Mouse (Mus musculus): Measurements from ENCODE around the gene Rbm24.

Gene Rbm24

DNA sequence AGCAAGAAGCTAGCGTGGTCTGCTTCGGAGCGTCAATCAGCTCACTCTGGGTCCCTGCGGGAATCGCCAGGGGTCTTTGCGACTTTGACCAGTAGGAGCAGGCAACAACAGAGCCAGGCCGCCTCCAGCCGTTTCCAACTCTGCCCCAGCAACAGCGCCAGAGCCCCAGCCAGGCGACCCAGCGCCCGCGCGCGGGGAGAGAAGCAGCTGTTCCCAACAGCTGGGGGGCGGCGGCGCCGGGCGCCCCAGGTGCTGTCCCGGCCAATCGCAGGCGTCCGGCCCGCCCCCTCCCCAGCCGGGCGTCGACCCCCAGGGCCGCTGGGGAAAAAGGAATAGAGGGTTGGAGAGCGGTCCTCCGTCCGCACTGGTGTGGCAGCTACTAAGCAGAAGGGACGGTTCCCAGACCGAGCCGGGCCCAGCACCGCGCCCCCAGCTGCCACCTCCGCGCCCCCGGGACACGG is at the start of gene Rbm24:
TSS of gene Rbm24 (plus strand) at position 294 of the 461 bp plus-strand sequence.
- DNase-seq (ENCODE audit: low spot score), result no peak

GRCm38 (mm10) chr13:46372884-46373283 is 45.4 kb upstream of the Rbm24 start:
- no peak for DNase-seq (ENCODE audit: low spot score)

DNA sequence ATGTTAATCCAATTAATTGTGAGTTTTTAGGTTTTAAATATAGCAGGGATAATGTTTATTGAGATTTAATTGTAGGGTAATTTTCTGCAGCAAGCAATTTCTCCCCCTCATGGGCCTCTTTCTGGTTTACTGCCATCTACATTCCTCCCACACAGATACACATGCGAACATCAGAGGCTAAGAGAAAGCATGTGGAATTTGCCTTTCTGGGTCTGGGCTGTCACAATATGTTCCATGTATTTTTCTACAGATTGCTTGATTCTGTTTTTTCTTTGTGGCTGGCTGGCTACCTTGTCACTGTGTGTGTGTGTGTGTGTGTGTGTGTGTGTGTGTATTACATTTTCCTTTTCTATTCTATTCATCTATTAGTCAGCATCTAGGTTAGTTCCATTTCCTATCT is 42.9 kb upstream of the Rbm24 start:
- no peak for DNase-seq (ENCODE audit: low spot score)

GRCm38 (mm10) chr13:46387396-46387795 is 30.8 kb upstream of the Rbm24 start:
- no peak for DNase-seq (ENCODE audit: low spot score)

DNA sequence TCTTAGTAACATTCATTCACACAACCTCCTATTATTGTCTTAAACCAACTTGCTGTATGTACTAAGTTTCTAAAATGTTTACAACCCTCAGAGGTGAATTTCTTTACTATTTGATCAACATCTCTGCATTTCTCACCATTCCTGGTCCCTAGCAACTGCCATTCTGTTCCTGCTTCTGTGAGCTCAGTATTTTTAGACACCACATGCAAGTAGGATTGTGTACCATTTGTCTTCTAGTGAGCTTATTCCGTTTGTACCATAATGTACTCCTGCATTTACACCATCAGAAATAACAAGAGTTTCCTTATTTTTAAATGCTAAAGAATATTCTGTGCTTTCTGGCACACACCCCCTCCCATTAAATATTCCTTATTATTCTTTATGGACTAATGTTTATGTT is 26.6 kb upstream of the Rbm24 start:
- no peak for DNase-seq (ENCODE audit: low spot score)

- DNase-seq (ENCODE audit: low spot score), result no peak
Observed at GRCm38 (mm10) chr13:46392893-46393292, 25.3 kb upstream of the Rbm24 start.

DNA sequence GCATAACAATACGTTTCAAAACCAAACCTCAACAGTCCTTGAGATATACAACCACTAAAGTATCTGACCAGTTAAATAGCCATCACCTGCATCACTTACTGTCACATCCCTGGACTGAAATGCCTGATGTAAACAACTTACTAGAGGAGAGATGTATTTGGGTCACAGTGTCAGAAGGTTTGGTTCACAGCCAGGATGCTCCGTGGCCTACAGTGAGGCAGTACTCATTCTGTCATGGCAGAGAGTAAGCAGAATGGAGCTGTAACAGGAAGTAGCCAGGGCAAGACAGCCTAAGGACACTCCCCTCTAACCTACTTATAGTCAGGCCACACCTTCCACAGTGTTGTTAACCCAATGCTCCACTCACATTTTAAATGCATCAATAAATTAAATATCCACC is 24.3 kb upstream of the Rbm24 start:
- no peak for DNase-seq (ENCODE audit: low spot score)

GRCm38 (mm10) chr13:46397235-46397634 is 21.0 kb upstream of the Rbm24 start:
- DNase-seq (ENCODE audit: low spot score), result no peak

DNA sequence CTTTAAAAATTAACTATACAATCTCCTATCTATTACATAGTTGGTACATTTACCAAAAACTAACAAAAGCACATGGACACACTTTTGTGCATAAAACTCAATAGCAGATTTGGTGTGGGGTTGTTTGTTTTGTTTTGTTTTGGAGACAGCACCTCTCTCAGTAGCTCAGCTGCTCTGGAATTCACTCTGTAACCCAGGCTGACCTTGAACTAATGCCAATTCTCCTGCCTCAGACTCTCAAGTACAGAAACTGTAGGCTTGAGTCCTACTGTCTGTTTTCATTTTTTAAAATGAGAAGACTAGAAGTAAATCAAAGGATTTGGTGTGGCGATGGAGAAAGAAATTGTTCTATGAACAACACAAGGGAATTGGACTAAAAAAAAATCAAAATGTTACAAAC is 11.1 kb upstream of the Rbm24 start:
- no peak for DNase-seq (ENCODE audit: low spot score)

DNA sequence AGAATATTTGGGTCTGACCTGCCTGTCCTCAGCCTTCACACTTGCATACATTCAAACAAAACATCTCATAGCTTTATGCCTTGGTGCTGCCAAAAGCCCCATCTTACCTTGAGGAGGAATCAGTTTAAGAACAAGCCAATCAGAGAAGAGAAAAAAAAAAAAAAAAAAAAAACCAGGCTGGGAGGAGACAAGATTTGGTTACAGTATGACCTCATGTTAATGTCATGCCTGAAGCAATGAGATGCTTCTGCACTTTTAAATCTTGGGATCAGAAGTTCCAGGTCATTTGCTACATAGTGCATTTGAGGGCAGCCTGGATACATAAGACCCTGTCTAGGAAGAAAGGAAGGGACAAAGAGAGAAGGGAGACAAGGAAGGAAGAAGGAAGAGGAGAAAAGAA is 6.0 kb upstream of the Rbm24 start:
- DNase-seq (ENCODE audit: low spot score), result no peak

GRCm38 (mm10) chr13:46413588-46413987 is 4.6 kb upstream of the Rbm24 start:
- no peak for DNase-seq (ENCODE audit: low spot score)

DNA sequence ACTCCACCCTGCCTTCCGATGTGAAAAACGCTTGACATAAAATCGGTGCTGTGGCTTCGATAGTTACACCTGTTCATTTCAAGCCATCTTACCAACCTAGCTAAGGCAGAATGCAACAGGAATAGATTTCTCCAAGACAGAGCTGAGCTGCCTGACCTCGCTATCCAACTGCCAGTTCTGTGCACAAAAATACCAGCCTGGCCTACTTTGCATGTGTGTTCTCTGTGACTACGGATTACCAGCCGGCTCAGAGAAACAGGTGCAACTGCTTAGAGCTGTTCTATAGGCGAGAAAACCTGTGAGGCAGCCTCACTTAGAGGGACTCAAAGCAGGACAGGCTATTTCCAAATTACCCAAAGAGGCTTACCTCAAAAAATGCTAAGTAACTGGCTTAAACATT is 4.2 kb upstream of the Rbm24 start:
- no peak for DNase-seq (ENCODE audit: low spot score)

DNA sequence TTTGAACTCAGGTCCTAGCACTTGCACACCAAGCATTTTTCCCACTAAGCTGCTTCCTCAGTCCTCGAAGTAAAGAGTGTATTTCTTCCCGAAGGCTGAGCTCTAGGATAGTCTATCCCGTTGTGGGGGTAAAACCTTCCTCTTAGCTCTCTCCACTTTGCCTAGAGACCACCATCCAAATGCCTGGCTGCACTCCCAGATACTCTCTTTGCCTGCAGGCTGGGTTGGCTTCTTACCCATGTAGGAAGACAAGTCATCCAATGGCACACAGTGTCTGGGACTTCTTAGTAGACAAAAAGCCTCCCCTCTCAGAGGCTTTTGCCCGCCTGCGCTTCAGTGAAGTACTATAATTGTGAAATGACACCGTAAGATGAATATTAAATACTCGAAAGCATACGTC is 2.2 kb upstream of the Rbm24 start:
- DNase-seq (ENCODE audit: low spot score), result no peak

DNA sequence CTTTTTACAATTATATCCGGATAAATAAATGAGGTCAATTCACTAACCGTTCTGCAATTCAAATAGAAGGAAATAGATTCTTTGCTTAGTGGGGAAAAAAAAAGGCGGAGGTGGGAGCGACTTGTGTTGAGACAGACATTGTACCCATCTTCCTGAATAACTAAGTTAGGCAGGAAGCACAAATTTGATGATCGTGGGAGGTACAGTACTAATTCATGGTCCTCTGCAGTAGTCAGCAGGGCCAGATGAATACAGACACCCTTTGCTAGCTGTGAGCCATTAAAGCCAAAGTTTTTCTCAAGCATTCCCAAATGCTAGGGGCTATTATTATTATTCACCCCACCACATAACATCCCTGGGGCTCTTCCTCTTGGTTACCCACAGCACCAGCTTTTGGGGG is 640 bp upstream of the Rbm24 start:
- DNase-seq (ENCODE audit: low spot score), result no peak

DNA sequence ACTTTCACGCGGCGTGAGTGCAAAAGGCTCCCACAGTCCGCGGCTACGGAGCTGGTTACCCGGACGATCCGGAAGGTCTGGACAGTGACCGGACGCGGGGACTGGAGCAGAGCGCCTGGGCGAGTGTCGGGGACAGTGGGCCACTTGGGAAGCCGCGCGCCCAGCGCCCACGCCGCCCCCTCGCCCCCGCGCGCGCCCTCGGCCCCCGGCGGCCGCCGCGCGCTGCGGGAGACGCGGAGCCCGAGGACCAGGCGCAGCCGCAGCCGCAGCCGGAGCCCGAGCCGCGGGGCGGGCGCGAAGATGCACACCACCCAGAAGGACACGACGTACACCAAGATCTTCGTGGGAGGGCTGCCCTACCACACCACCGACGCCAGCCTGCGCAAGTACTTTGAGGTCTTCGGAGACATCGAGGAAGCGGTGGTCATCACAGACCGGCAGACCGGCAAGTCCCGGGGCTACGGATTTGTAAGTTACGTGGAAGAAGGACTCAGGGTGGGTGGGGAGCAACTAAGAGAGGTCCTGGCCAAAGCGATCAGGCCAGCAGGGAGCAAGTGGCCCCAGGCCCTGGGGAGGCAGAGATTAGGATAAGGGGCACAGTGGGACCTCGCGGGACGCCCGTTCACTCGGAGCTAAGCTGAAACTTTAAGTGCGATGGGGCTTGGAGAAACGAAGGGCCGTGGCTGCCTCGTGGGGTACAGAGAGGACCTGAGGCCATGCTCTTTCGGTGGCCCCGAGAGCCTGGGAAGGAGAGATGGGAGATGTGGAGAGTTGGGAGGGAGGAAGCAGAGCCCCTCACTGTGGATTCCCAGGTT is 704 bp downstream of the Rbm24 start:
- DNase-seq (ENCODE audit: low spot score), result no peak

- DNase-seq (ENCODE audit: low spot score), result no peak
Observed at GRCm38 (mm10) chr13:46419648-46420047, 1.4 kb downstream of the Rbm24 start.

DNA sequence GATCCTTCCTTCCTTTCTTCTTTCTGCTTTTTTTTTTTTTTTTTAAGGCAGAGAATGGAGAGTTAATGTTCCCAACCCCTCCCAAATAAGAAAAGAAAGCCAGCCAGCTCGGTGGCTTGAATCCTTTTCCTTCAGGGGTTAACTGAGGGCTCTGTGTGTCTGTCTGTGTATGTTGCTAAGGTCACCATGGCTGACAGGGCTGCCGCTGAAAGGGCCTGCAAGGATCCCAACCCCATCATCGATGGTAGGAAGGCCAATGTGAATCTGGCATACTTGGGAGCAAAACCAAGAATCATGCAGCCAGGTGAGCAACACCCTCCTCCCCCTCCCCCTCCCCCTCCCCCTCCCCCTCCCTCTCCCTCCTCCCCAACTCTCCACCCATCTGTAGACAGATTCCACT is 1.9 kb downstream of the Rbm24 start:
- DNase-seq (ENCODE audit: low spot score), result no peak

DNA sequence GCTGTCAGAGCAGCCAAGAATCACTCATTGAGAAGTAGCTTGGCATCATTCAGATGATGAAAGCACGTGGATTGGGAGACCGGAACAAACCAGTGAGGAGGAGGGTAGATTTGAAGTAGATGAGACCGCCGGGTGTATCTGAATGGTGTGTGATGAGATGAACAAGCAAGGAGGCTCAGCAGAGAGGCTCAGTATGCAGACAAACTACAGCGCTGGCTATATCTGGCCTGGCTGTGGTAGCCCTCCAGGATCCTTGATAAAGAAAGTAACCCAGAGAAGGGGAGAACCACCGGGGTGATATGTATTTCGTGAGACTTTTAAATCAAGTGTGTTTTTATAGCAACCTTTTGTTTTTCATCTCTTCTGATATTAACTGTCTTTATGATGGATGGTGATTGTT is 5.6 kb downstream of the Rbm24 start:
- DNase-seq (ENCODE audit: low spot score), result no peak

- DNase-seq (ENCODE audit: low spot score), result no peak
Observed at GRCm38 (mm10) chr13:46424376-46424775, 6.1 kb downstream of the Rbm24 start.

- no peak for DNase-seq (ENCODE audit: low spot score)
Observed at GRCm38 (mm10) chr13:46426651-46427269, 8.5 kb downstream of the Rbm24 start.

- DNase-seq (ENCODE audit: low spot score), result no peak
Observed at GRCm38 (mm10) chr13:46428964-46429363, 10.7 kb downstream of the Rbm24 start.

DNA sequence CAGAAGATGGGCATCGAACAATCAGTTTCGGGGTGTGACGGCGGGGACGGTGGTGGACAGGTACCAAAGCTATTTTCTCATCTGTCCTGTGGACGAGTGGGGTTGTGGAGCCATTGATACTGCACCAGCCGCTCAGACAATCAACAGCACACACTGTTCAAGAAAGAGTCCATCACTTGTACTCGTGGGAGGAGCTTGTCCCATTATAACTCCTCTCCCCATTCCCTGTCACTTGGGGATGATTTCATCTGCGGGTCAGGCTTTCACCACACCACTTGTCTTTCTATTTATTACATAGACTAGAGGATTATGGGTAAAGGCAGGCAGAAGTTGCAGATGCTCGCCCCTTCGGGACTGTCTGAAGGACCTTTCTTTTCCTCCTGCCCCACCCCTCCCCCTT is 11.6 kb downstream of the Rbm24 start:
- no peak for DNase-seq (ENCODE audit: low spot score)

GRCm38 (mm10) chr13:46433880-46434560 is 15.8 kb downstream of the Rbm24 start:
- no peak for DNase-seq (ENCODE audit: low spot score)
